Mouse (Mus musculus): ENCODE results near the gene Pappa. TPM values are rescaled to one million over a fixed set of nuclear protein-coding genes. Genes with fewer than 3 reads are reported as not detected.
A peak's percentile ranks its signal among the peaks of the same experiment; 100 is the strongest.

Pappa gene
- polyA plus RNA-seq, 1 experiment from 2014 or later, result 0.88 TPM

GRCm38 (mm10) chr4:65209369-65210015, 85.5 kb downstream of the Pappa start:
- Histone ChIP-seq H3K4me3 (ENCODE audit: low read depth, low read length) (no peak overlapping the region), H3K4me2 (ENCODE audit: low read depth, low read length) (no peak overlapping the region), H3K9ac (replicated peaks; ENCODE audit: low read length) (no peak overlapping the region), H3K27me3 (ENCODE audit: control insufficient read depth, insufficient read depth, low read length) (no peaks in the 10 kb centered on the region), H3K36me3 (replicated peaks; ENCODE audit: control insufficient read depth, insufficient read depth, low read depth, low read length) (no peaks in the 10 kb centered on the region), H3K4me1 (ENCODE audit: control insufficient read depth, insufficient read depth, low read length) (no peaks in the 10 kb centered on the region), H3K9me3 (replicated peaks; ENCODE audit: control insufficient read depth, low read length) (no peaks in the 10 kb centered on the region), H3K27ac (replicated peaks; ENCODE audit: low read depth, low read length) (no peak overlapping the region)
- ATAC-seq (replicated peaks; ENCODE audit: insufficient number of reproducible peaks, low FRiP score, low TSS enrichment, low read depth) (no peak), DNase-seq (ENCODE audit: low spot score) (no peak)
- WGBS, result 83% methylated on average over 3 of the region's 3 CpGs

- Histone ChIP-seq H3K4me2 (ENCODE audit: low read depth, low read length) (no peak overlapping the region), H3K27ac (replicated peaks; ENCODE audit: low read depth, low read length) (no peak overlapping the region), H3K4me3 (ENCODE audit: low read depth, low read length) (no peak overlapping the region), H3K27me3 (ENCODE audit: control insufficient read depth, insufficient read depth, low read length) (no peaks in the 10 kb centered on the region), H3K9ac (replicated peaks; ENCODE audit: low read length) (no peak overlapping the region), H3K9me3 (replicated peaks; ENCODE audit: control insufficient read depth, low read length) (no peaks in the 10 kb centered on the region), H3K36me3 (replicated peaks; ENCODE audit: control insufficient read depth, insufficient read depth, low read depth, low read length) (no peaks in the 10 kb centered on the region), H3K4me1 (ENCODE audit: control insufficient read depth, insufficient read depth, low read length) (no peaks in the 10 kb centered on the region; the same call in 1 of the 2 replicates)
- peak; percentile 79 for DNase-seq (ENCODE audit: low spot score)
- 21% methylated on average over 3 of the region's 3 CpGs for WGBS
- ATAC-seq (replicated peaks; ENCODE audit: insufficient number of reproducible peaks, low FRiP score, low TSS enrichment, low read depth), result peak; percentile 79; the same call in 1 of the 2 replicates
Measured at GRCm38 (mm10) chr4:65216682-65217081, 92.7 kb downstream of the Pappa start.

GRCm38 (mm10) chr4:65217651-65218364, 93.8 kb downstream of the Pappa start:
- ATAC-seq (replicated peaks; ENCODE audit: insufficient number of reproducible peaks, low FRiP score, low TSS enrichment, low read depth), result peak; percentile 70
- Histone ChIP-seq H3K9ac (replicated peaks; ENCODE audit: low read length) (no peak overlapping the region), H3K4me3 (ENCODE audit: low read depth, low read length) (no peak overlapping the region), H3K4me2 (ENCODE audit: low read depth, low read length) (no peak overlapping the region), H3K27ac (replicated peaks; ENCODE audit: low read depth, low read length) (0 out of 2 replicates have a peak overlapping the region, but pooled peaks have one; percentile 38), H3K9me3 (replicated peaks; ENCODE audit: control insufficient read depth, low read length) (no peaks in the 10 kb centered on the region), H3K27me3 (ENCODE audit: control insufficient read depth, insufficient read depth, low read length) (no peaks in the 10 kb centered on the region), H3K36me3 (replicated peaks; ENCODE audit: control insufficient read depth, insufficient read depth, low read depth, low read length) (no peaks in the 10 kb centered on the region), H3K4me1 (ENCODE audit: control insufficient read depth, insufficient read depth, low read length) (no peaks in the 10 kb centered on the region; the same call in 1 of the 2 replicates)
- WGBS, result 21% methylated on average over 9 of the region's 9 CpGs
- peak; percentile 69 for DNase-seq (ENCODE audit: low spot score)

GRCm38 (mm10) chr4:65223901-65224300, 99.9 kb downstream of the Pappa start:
- ATAC-seq (replicated peaks; ENCODE audit: insufficient number of reproducible peaks, low FRiP score, low TSS enrichment, low read depth) (no peak), DNase-seq (ENCODE audit: low spot score) (no peak)
- Histone ChIP-seq H3K4me3 (ENCODE audit: low read depth, low read length) (no peak overlapping the region), H3K9ac (replicated peaks; ENCODE audit: low read length) (no peak overlapping the region), H3K4me1 (ENCODE audit: control insufficient read depth, insufficient read depth, low read length) (no peaks in the 10 kb centered on the region), H3K4me2 (ENCODE audit: low read depth, low read length) (no peak overlapping the region), H3K36me3 (replicated peaks; ENCODE audit: control insufficient read depth, insufficient read depth, low read depth, low read length) (no peaks in the 10 kb centered on the region), H3K27me3 (ENCODE audit: control insufficient read depth, insufficient read depth, low read length) (no peaks in the 10 kb centered on the region), H3K9me3 (replicated peaks; ENCODE audit: control insufficient read depth, low read length) (no peaks in the 10 kb centered on the region), H3K27ac (replicated peaks; ENCODE audit: low read depth, low read length) (no peak overlapping the region)
- 87% methylated on average over 4 of the region's 4 CpGs for WGBS

- Histone ChIP-seq H3K27me3 (ENCODE audit: control insufficient read depth, insufficient read depth, low read length) (no peaks in the 10 kb centered on the region), H3K9ac (replicated peaks; ENCODE audit: low read length) (no peak overlapping the region), H3K9me3 (replicated peaks; ENCODE audit: control insufficient read depth, low read length) (no peaks in the 10 kb centered on the region), H3K36me3 (replicated peaks; ENCODE audit: control insufficient read depth, insufficient read depth, low read depth, low read length) (no peaks in the 10 kb centered on the region), H3K4me2 (ENCODE audit: low read depth, low read length) (no peak overlapping the region), H3K4me1 (ENCODE audit: control insufficient read depth, insufficient read depth, low read length) (peaks cover 3% of the 10 kb centered on the region; the same call in 1 of the 2 replicates), H3K4me3 (ENCODE audit: low read depth, low read length) (no peak overlapping the region), H3K27ac (replicated peaks; ENCODE audit: low read depth, low read length) (no peak overlapping the region)
- 6% methylated on average over 8 of the region's 8 CpGs for WGBS
- DNase-seq (ENCODE audit: low spot score) (peak; percentile 57), ATAC-seq (replicated peaks; ENCODE audit: insufficient number of reproducible peaks, low FRiP score, low TSS enrichment, low read depth) (peak; percentile 71)
Measured at GRCm38 (mm10) chr4:65238540-65238998, 114.6 kb downstream of the Pappa start.

- WGBS, result 25% methylated on average over 3 of the region's 3 CpGs
Measured at GRCm38 (mm10) chr4:65242434-65242931, 118.5 kb downstream of the Pappa start.

GRCm38 (mm10) chr4:65243245-65243644, 119.3 kb downstream of the Pappa start:
- Histone ChIP-seq H3K27ac (replicated peaks; ENCODE audit: low read depth, low read length) (no peak overlapping the region), H3K4me1 (ENCODE audit: control insufficient read depth, insufficient read depth, low read length) (peaks cover 3% of the 10 kb centered on the region; the same call in 1 of the 2 replicates), H3K4me3 (ENCODE audit: low read depth, low read length) (no peak overlapping the region), H3K4me2 (ENCODE audit: low read depth, low read length) (no peak overlapping the region), H3K9ac (replicated peaks; ENCODE audit: low read length) (no peak overlapping the region), H3K27me3 (ENCODE audit: control insufficient read depth, insufficient read depth, low read length) (no peaks in the 10 kb centered on the region; the same call in 1 of the 2 replicates), H3K9me3 (replicated peaks; ENCODE audit: control insufficient read depth, low read length) (no peaks in the 10 kb centered on the region), H3K36me3 (replicated peaks; ENCODE audit: control insufficient read depth, insufficient read depth, low read depth, low read length) (no peaks in the 10 kb centered on the region)
- DNase-seq (ENCODE audit: low spot score) (no peak), ATAC-seq (replicated peaks; ENCODE audit: insufficient number of reproducible peaks, low FRiP score, low TSS enrichment, low read depth) (no peak; the same call in 1 of the 2 replicates)
- 20% methylated on average over 2 of the region's 2 CpGs for WGBS

More at GRCm38 (mm10) chr4:65242434-65242931, 118.5 kb downstream of the Pappa start:
- Histone ChIP-seq H3K4me1 (ENCODE audit: control insufficient read depth, insufficient read depth, low read length) (peaks cover 3% of the 10 kb centered on the region; the same call in 1 of the 2 replicates), H3K4me3 (ENCODE audit: low read depth, low read length) (no peak overlapping the region), H3K27me3 (ENCODE audit: control insufficient read depth, insufficient read depth, low read length) (no peaks in the 10 kb centered on the region; the same call in 1 of the 2 replicates), H3K9me3 (replicated peaks; ENCODE audit: control insufficient read depth, low read length) (no peaks in the 10 kb centered on the region), H3K36me3 (replicated peaks; ENCODE audit: control insufficient read depth, insufficient read depth, low read depth, low read length) (no peaks in the 10 kb centered on the region), H3K4me2 (ENCODE audit: low read depth, low read length) (no peak overlapping the region), H3K27ac (replicated peaks; ENCODE audit: low read depth, low read length) (no peak overlapping the region), H3K9ac (replicated peaks; ENCODE audit: low read length) (no peak overlapping the region)
- no peak for ATAC-seq (replicated peaks; ENCODE audit: insufficient number of reproducible peaks, low FRiP score, low TSS enrichment, low read depth)
- DNase-seq (ENCODE audit: low spot score), result no peak

GRCm38 (mm10) chr4:65245015-65245414, 121.0 kb downstream of the Pappa start:
- DNase-seq (ENCODE audit: low spot score), result no peak
- no peaks in the 10 kb centered on the region for H3K4me1 ChIP-seq (ENCODE audit: control insufficient read depth, insufficient read depth, low read length)
- H3K4me3 ChIP-seq (ENCODE audit: low read depth, low read length), result no peak overlapping the region
- ATAC-seq (replicated peaks; ENCODE audit: insufficient number of reproducible peaks, low FRiP score, low TSS enrichment, low read depth), result no peak
- WGBS, result 26% methylated on average over 4 of the region's 4 CpGs
- no peaks in the 10 kb centered on the region for H3K9me3 ChIP-seq (replicated peaks; ENCODE audit: control insufficient read depth, low read length)
- no peak overlapping the region for H3K9ac ChIP-seq (replicated peaks; ENCODE audit: low read length)
- no peak overlapping the region for H3K4me2 ChIP-seq (ENCODE audit: low read depth, low read length)
- H3K36me3 ChIP-seq (replicated peaks; ENCODE audit: control insufficient read depth, insufficient read depth, low read depth, low read length), result no peaks in the 10 kb centered on the region
- no peaks in the 10 kb centered on the region; the same call in 1 of the 2 replicates for H3K27me3 ChIP-seq (ENCODE audit: control insufficient read depth, insufficient read depth, low read length)
- no peak overlapping the region for H3K27ac ChIP-seq (replicated peaks; ENCODE audit: low read depth, low read length)

Measured in embryonic facial prominence, embryonic 11.5 days (tissue).